Mouse (Mus musculus) heart, adult 8-10 months (tissue): ENCODE results near the gene Slc43a2. TPM values are rescaled to one million over a fixed set of nuclear protein-coding genes. Genes with fewer than 3 reads are reported as not detected.
A peak's percentile ranks its signal among the peaks of the same experiment; 100 is the strongest.

Experiments used
- DNase-seq: peaks from one replicate; pipeline ENCODE4 v3.0.0; 2022; ENCODE audit warnings: low spot score
- total RNA-seq, 4 experiments: library from RNA; stranded (reverse); gene quantifications; 2 replicates each; pipeline ENCODE4 v1.2.4; 2022

Slc43a2 gene
- total RNA-seq, result 10 to 100 TPM; 13.2 to 22.8 (median 20.1) TPM

- DNase-seq, result peak; percentile 96
Measured at GRCm38 (mm10) chr11:75531469-75532242, at the start of gene Slc43a2. TSS of gene Slc43a2 (plus strand) at chr11:75531694.

- DNase-seq, result no peak
Measured at GRCm38 (mm10) chr11:75486192-75486591, 45.3 kb upstream of the Slc43a2 start.

- DNase-seq, result peak; percentile 99
Measured at GRCm38 (mm10) chr11:75486601-75487285, 44.8 kb upstream of the Slc43a2 start, which contains the start of gene Prpf8. TSS of gene Prpf8 (plus strand) at chr11:75486816.

- no peak for DNase-seq
Measured at GRCm38 (mm10) chr11:75487496-75487895, 44.0 kb upstream of the Slc43a2 start.

GRCm38 (mm10) chr11:75494296-75495049 is 37.0 kb upstream of the Slc43a2 start:
- no peak for DNase-seq

GRCm38 (mm10) chr11:75498126-75498525 is 33.4 kb upstream of the Slc43a2 start:
- no peak for DNase-seq

GRCm38 (mm10) chr11:75508162-75508561 is 23.3 kb upstream of the Slc43a2 start:
- no peak for DNase-seq

- DNase-seq, result no peak
Measured at GRCm38 (mm10) chr11:75508904-75509303, 22.6 kb upstream of the Slc43a2 start.

GRCm38 (mm10) chr11:75509741-75510626 is 21.5 kb upstream of the Slc43a2 start, which contains the start of gene Rilp:
TSS of gene Rilp (plus strand) at chr11:75510094.
- peak; percentile 86 for DNase-seq

- DNase-seq, result peak; percentile 95
Measured at GRCm38 (mm10) chr11:75510627-75510993, 20.9 kb upstream of the Slc43a2 start.

GRCm38 (mm10) chr11:75511213-75511612 is 20.3 kb upstream of the Slc43a2 start:
- DNase-seq, result peak; percentile 53

- DNase-seq, result no peak
Measured at GRCm38 (mm10) chr11:75512301-75513018, 19.0 kb upstream of the Slc43a2 start.

- DNase-seq, result peak; percentile 81
Measured at GRCm38 (mm10) chr11:75513336-75513735, 18.2 kb upstream of the Slc43a2 start, which contains the start of gene Scarf1. TSS of gene Scarf1 (plus strand) at chr11:75513540.

- no peak for DNase-seq
Measured at GRCm38 (mm10) chr11:75515186-75515585, 16.3 kb upstream of the Slc43a2 start.

GRCm38 (mm10) chr11:75519834-75520633 is 11.5 kb upstream of the Slc43a2 start:
- no peak for DNase-seq

- DNase-seq, result no peak
Measured at GRCm38 (mm10) chr11:75521609-75522008, 9.9 kb upstream of the Slc43a2 start.

- DNase-seq, result no peak
Measured at GRCm38 (mm10) chr11:75522793-75523192, 8.7 kb upstream of the Slc43a2 start.

- DNase-seq, result no peak
Measured at GRCm38 (mm10) chr11:75525531-75526125, 5.9 kb upstream of the Slc43a2 start.

- DNase-seq, result no peak
Measured at GRCm38 (mm10) chr11:75526943-75527342, 4.6 kb upstream of the Slc43a2 start.
